Mouse (Mus musculus) lung, adult 2 months (tissue): ENCODE data around the gene Fam160a2.

Source experiments
- CTCF ChIP-seq: fragments of 200-500 bp; IDR thresholded peaks from 2 replicates; pipeline ENCODE4 v1.5.1; 2011; ENCODE audit warnings: mild to moderate bottlenecking, low read length, control low read depth; ENCODE audit not compliant: insufficient read depth
- POLR2A ChIP-seq: fragments of 200-500 bp; IDR thresholded peaks from 2 replicates; pipeline ENCODE4 v1.6.1; 2011; ENCODE audit warnings: low read depth, mild to moderate bottlenecking, control low read depth, low read length, borderline replicate concordance; ENCODE audit errors: extremely low read depth

GRCm38 (mm10) chr7:105414385-105414784 is 14.5 kb upstream of the Fam160a2 start:
- TF ChIP-seq CTCF (no peak), POLR2A (no peak)
